Mouse (Mus musculus) frontal cortex, adult 2 months (tissue): Measurements from ENCODE around the gene Ldlr. TPM values are rescaled to one million over a fixed set of nuclear protein-coding genes. Genes with fewer than 3 reads are reported as not detected.
A peak's percentile ranks its signal among the peaks of the same experiment; 100 is the strongest.

Experiments
- DNase-seq, 2 experiments: peaks; one replicate each; pipeline ENCODE4 v3.0.0; 2022; ENCODE audit warnings: low spot score in 1 of 2; ENCODE audit errors: extremely low spot score in 1 of 2
- polyA plus RNA-seq: library from polyadenylated mRNA; depleted of rRNA; stranded (reverse); fragments of >200 nt; gene quantifications from 2 replicates; pipeline ENCODE4 v1.2.3, GENCODE M21; 2012

Gene Ldlr
- polyA plus RNA-seq, 1 experiment = 14.4 TPM

DNA sequence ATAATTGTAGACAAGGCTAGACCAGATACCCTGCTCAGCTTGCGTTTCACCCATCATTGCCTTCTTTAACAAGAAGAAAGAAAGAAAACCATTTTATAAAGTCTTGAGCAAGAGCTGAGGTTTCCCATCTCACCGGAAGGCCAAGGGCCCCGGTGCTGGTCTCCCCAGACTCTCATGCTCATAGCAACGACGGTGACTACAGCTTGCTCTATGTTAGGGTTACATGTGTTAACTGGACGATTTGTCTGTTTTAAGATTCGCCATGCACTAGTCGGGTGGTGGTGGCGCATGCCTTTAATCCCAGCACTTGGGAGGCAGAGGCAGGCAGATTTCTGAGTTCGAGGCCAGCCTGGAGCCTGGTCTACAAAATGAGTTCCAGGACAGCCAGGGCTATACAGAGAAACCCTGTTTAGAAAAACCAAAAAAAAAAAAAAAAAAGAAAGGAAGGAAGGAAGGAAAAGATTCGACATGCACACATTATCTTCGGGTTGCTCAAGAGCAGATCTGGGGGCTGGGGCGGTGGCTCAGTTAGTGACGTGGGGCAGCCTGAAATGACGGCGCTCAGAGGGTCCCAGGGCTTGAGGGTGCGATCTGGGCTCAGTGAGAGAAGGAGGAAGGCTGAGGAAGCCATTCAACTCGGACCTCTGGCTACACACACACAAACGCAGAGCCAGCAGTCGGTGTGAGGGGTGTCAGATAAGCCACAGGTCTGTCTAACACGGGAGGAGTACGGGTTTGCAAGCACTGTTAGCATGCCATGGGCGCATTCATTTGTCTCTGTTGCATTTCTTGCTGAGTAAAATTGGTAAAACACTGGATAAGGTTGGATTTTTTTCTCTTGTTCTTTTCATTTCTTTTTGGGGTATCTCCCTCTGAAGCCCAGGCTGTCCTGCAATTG is 2.2 kb downstream of the Ldlr start:
- no peak for DNase-seq

DNA sequence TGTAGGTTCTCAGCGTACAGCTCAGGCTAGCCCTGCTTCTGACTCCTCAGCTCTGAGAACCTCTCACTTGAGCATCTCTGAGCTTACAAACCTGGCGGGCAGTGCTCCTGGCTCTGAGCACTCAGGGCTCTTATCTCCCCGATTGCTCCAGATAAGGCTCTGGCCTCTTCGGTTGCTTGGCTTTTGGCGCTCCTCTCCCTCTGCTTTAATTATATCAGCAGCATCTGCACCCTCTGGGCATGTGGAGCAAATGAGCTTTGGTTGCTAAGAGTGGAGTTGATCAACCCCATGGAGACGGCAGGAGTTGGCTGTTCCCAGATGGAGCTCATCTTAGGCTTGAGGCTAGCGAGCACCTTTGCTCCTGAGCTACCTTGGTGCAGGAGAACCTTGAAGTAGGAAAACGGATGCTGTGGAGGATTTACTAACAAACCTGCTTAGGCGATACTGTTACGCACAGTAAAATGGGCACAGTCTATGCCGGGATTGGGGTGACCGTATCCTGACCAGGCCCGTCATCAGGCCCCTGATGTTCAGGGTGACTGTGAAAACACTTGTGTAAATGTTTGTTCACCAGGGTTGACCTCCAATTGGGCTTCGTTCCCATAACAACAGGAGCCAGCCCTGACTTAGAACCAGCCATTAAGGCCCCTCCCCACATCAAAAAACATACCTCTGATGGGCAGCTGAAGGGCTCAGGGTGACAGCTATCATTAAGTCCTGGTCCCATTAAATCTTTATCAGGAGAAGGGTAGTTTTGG is 3.1 kb downstream of the Ldlr start:
- no peak for DNase-seq

DNA sequence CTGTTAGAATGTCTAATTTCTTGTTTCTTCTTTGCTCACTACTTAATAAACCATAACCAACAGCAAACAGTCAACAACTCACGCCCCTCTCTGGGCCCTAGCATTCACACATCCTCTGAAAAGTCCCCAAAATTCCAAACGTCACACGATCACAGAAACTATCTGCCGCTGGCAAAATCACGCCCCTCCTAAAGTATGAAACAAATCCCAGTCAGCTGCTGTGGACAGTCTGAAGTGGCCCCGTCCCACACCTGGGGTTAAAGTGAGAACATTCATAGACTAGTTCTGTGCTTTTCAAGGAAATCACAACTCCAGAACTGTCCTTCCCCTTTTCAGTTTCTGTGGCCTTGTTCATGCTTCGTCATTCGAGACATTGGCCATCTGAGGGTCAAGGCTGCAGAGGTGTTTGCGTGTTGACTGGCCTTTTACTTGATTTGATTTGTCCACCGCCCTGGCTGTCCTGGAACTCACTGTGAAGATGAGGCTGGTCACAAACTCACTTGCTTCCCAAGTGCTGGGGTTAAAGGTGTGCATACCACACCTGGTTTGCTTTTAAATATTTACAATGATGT is 5.1 kb downstream of the Ldlr start:
- DNase-seq = no peak

DNA sequence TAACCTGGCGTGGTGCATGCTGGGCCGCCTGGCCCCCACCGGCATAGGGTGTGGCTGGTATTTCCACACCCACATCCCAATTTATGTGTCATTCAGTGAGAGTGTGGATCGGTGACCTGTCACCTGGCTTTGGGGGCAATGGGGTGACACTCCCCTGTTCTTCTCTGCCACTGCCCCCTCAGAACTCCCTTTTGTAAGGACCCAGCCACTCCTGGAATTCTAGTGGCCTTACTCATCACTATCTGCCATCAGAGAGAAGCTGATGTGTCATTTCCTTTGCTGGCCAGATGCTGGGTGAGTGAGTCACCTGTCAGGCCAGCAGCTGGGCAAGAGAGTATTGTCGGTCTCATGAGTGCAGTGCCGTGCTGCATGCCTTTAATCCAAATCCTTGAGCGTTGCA is 6.0 kb downstream of the Ldlr start:
- no peak for DNase-seq

DNA sequence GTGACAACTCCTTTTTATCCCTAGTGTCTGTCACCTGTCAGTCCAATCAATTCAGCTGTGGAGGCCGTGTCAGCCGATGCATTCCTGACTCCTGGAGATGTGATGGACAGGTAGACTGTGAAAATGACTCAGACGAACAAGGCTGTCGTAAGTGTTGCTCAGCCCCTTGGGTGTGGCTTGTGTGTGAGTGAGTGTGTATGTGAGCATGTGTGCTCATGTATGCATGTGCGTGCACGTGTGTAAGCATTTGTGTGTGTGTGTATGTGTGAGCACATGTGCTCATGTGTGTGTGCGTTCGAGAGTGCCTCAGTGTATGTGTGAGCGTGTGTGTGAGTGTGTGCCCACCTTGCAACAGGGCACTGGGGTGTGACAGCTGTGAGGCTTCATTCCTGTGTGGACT is 9.0 kb downstream of the Ldlr start:
- DNase-seq = no peak

DNA sequence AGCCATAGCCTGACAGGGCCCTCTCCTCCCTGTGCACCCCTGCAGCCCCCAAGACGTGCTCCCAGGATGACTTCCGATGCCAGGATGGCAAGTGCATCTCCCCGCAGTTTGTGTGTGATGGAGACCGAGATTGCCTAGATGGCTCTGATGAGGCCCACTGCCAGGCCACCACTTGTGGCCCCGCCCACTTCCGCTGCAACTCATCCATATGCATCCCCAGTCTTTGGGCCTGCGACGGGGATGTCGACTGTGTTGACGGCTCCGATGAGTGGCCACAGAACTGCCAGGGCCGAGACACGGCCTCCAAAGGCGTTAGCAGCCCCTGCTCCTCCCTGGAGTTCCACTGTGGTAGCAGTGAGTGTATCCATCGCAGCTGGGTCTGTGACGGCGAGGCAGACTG is 10.2 kb downstream of the Ldlr start:
- no peak for DNase-seq

DNA sequence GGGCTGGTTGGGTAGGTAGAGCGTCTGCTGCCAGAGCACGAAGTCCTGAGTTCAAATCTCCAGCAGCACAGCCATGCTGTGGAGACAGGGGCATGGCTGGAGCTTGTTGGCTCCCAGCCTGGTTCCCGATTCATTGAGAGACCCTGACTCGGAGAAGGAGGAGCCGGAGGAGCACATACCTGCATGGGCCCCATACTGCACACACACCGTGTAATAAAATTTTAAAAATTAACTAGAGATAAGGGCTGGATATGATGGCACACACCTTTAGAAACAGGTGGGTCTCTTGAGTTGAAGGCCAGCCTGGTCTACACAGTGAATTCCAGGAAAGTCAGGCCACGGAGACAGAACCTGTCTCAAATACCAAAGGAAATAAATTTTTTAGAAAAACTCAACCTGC is 10.7 kb downstream of the Ldlr start:
- DNase-seq = no peak

DNA sequence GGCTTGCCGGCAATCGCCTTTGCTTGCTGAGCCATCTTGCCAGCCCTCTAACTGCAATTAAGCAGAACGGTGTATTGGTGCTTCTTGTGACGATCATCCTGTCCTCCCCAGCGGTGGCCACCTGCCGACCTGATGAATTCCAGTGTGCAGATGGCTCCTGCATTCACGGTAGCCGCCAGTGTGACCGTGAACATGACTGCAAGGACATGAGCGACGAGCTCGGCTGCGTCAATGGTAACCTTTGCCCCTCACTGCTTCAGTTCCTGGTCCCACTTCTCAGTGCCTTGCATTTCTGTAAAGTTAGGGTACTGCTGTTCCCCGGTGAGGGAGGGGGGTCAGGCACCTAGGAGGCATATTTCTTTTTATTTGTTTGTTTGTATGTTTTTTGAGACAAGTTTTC is 11.8 kb downstream of the Ldlr start:
- DNase-seq = no peak

DNA sequence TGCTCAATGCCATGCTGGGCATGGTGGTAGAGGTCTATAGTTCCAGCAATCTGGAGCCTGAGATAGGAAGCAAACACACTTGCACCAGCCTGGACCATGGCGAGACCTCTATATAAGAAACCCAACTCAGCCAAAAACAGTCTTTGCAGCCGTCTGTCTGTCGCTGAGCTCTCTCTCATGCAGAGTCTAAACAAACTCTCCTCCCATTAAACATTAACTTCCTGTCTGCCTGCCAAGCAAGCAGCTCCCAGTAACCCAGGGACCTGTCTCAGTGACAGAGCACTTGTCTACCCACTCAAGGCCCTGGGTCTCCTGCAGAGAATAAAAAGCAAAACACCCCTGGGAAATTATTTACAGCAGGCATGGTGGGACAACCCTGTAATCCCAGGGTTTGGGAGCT is 13.3 kb downstream of the Ldlr start:
- no peak for DNase-seq

DNA sequence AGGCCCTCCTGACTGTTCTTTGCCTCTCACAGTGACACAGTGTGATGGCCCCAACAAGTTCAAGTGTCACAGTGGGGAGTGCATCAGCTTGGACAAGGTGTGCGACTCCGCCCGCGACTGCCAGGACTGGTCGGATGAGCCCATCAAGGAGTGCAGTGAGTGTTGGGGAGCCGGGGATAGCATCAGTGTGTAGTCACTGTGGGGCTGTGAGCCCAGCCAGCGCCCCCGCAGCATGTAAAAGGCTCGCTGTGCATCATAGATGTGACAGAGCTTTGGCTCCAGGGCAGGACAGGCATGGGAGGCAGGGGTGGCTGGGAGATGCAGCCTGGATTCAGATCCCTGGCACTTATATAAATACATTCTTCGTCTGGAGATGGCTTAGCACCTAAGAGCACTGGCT is 13.9 kb downstream of the Ldlr start:
- DNase-seq = peak; percentile 53 to 59

DNA sequence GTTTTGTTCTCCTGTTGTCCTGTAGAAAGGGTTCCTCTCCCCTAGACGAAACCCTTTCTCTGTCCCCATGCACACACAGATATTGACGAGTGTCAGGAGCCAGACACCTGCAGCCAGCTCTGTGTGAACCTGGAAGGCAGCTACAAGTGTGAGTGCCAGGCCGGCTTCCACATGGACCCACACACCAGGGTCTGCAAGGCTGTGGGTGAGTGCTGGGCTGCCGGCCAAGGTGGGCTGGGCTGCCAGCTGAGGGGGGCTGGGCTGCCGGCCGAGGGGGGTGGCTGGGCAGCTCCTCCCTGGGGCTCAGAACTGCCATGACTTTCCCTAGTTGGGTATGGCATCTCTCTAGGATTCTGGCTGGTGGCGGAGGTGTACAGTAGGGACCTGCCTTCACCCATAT is 15.5 kb downstream of the Ldlr start:
- no peak for DNase-seq

DNA sequence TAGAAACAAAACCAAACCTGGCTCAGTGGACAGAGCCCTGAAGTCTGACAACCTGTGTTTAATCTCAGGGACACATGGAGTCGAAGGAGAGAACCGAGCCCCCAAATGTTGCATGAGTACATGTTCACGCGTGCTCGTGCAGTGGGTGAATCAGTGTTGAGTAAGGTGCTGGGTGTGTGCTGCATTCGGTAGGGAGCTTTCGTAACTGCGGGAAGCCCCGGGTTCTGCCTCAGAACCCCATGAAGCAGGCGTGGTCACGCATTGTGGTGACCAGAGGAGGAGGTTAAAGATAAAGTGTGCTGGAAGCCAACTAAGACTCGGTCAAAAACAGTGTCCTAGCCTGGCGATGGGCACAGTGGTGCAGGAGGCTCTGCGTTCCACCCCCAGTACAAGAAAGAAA is 17.1 kb downstream of the Ldlr start:
- DNase-seq = no peak

DNA sequence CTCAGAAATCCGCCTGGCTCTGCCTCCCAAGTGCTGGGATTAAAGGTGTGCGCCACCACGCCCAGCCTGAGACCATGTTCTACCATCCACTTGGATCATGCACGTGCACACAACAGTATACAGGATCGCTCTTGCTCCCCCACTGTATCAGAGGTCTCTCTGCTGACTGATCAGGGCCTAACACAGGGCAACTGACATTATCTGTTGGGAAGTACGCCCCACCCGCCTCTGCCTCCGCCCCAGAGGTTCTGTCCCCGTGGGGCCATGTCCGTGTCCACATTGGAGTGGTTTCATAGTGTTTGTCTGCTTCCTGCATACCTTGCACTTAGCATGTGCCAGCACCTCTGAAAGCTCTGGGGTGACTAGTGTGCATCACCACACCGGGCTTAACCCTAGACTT is 18.2 kb downstream of the Ldlr start:
- no peak for DNase-seq

DNA sequence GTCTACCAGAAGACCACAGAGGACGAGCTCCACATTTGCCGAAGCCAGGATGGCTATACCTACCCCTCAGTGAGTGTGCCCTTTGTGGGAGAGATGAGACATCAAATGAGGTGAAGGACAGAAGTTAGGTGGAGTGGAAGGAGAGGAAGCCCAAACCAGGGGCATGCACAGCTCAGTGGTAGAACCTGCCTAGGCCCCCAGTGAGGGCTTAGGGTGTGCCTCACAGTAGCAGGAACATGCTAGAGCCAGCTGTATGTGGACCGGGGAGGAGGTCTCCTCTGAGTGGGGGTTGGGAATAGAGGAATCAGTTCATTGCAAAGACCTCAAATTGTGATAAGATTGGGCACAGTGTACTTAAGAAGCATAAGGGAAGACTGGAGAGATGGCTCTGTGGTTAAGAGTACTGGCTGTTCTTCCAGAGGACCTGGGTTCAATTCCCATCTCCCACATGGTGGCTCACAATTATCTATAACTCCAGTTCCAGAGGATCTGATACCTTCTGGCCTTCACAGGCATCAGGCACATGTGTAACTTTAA is 24.0 kb downstream of the Ldlr start:
- DNase-seq = no peak

DNA sequence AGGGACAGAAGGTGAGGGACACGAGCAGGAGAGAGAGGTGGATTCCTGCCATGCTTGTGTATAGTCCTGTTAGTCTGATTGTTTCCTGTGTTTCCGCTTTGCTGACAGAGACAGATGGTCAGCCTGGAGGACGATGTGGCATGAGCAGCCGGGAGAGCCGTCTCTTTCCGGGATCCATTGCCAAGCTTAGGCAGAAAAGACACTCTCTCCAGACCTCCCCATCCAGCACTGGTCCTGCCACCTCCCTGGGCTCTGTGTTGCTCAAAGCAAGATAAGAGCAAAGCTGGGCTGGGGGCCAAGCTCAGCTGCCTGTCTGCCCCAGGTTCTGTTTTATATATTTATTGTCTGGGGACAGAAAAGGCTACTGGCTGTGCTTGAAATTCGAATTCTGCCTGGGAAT is 24.8 kb downstream of the Ldlr start:
- no peak for DNase-seq

DNA sequence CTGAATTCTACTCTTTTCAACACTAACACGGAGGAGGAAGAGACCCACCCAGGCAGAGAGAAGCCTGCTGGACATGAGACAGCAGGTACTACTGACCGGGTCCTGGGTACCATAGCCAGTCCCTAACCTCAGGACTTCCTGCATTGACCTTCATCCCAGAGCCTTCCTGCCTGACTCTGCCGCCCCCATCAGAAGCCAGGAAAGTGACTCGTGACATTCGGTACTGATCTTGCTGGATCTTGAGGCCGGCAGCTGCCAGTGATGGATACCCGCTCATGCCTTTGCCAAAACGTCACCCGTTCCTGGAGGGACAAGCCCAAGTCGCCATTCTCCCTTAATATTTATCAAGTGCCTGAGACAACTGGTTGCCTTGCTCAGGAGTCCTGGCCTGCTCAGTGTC is 25.2 kb downstream of the Ldlr start:
- DNase-seq = no peak

DNA sequence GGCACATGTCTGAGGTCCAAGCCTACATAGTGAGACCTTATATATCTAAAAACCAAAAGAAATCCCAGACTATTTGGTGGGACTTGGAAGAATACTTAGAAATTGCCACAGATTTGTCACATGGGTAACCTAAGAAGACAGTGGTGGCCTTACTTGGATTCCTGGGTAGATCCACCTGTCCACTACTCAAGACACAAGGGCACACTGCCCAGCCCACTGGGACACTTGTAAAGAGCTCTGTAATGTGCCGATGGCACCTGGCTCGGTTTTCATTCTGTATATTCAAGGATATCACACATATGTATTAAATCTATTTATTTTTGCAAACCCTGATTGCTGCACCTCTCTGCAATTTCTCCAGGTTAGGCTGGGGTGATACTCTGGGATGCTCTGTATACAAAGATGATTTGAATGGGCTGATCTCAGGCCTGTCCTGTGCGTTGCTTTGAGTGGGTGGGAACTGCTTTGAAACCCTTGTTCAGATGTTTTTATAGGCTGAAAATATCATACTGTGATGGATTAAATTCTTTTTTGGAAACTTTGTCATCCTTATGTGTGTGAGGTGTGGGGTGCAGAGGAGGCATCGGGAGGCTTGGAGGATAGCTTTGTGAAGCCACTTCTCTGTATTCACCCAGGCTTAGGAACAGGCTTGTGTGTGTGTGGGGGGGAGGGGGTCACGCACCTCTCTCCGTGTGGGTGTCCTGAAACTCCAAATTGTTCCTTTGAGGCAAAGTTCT is 26.3 kb downstream of the Ldlr start:
- no peak for DNase-seq

DNA sequence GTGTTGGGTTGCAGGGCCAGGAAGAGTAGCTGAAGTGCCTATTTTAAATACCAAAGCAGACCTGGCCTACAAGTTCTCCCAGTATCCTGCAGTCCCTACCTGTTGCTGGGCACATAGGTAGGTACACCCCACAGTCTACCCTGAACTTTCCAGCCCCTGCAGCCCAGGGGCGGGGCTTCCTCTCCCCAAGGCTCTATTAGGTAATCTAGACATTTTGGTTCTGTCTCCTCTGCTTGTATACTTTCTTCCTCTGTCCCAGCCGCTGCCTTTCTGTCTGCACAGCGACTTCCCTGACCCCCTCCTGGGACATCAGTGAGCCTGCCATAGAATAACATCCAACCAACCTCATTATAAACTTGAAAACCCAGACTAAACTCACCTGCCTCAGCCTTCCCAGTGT is 27.1 kb downstream of the Ldlr start:
- no peak for DNase-seq

DNA sequence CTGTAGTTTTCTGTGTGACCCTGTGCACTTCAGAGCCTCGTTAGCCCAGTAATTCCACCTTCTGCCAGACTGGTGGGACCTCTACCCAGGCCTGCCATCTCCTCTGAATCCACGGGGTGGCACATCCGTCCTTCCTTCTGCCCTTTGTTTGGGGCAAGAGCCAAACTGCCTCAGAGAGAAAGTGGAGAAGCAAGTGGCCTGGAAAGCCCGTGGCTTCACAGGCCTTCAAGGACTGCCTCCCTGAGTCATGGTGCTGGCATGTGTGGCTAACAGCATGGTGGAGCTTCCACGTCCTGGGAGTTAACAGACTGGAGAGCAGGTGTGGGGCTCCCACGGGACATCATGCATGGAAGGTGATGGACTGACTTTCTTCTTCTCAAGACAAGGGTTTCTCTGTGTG is 28.1 kb downstream of the Ldlr start:
- no peak for DNase-seq

DNA sequence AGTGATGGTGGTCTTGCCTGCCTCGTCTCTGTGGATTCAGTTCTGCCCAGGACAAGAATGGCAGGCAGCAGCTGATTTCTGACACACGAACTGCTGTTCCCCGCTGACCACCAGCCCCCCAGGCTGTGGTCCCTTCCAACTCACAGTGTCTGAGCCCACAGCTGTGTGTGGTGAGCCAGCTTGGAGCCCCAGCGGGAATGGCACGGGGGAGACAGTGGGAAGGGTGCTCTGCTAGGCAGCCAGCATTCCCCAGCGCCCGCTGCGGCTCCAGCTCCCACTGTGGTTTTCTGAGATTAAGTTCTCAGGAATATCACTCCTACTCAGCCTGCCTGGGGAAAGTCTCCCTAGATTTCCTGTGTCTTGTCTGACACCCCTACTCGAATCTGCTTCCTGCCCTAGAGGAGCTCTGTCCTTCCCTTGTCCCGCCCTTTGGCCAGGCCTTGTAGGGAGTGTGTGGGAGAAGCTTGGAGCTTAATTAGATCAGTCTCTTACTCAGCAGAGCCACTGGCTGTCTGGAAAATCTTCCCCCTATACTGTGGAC is 29.0 kb downstream of the Ldlr start:
- peak in 1 of 2 experiments; percentile 65 for DNase-seq

DNA sequence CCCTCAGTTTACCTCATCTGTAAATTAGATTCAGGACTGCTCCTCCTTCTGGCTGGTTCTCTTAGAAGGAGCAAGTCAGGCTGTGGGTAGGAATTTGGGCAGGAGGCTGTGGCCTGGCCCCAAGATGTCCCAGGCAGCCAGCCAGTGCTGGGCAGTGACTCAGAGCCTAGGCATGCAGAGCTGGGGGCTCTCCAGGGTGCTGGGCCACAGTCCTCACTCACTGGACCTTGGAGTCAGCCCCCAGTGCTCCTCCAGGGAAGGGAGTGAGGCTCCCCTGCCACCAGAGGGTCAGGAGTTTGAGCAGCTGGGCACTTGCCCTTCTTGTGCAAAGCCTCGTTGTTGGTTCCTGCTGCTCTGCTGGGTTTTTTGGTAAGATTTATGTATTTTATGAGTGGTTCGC is 30.7 kb downstream of the Ldlr start:
- DNase-seq = no peak
